Mouse (Mus musculus) kidney, embryonic 16.5 days (tissue): ENCODE results near the gene Zfp592. TPM values are rescaled to one million over a fixed set of nuclear protein-coding genes. Genes with fewer than 3 reads are reported as not detected.

ENCODE experiments used
- ATAC-seq: fragments of 200-750 bp; cut with Nextera tagmentation; 2 replicates; pipeline ENCODE4 v1.8.0; 2017; ENCODE audit warnings: moderate TSS enrichment; ENCODE audit not compliant: low FRiP score, low TSS enrichment
- H3K27ac ChIP-seq: fragments of 300-500 bp; sonication (generic); 2 replicates; pipeline ENCODE4 v1.5.1; 2014; ENCODE audit warnings: low read length
- H3K27me3 ChIP-seq: fragments of 300-500 bp; sonication (generic); 2 replicates; pipeline ENCODE4 v1.6.1; 2014; ENCODE audit warnings: low read length, control low read depth, mixed read lengths; ENCODE audit not compliant: insufficient read depth
- H3K36me3 ChIP-seq: fragments of 300-500 bp; sonication (generic); 2 replicates; pipeline ENCODE4 v1.6.1; 2014; ENCODE audit warnings: low read length, control low read depth, mixed read lengths; ENCODE audit not compliant: insufficient read depth
- H3K4me1 ChIP-seq: fragments of 300-500 bp; sonication (generic); 2 replicates; pipeline ENCODE4 v1.6.1; 2014; ENCODE audit warnings: low read length, control low read depth, mixed read lengths; ENCODE audit not compliant: insufficient read depth
- H3K4me2 ChIP-seq: fragments of 300-500 bp; sonication (generic); replicated peaks from 2 replicates; pipeline ENCODE4 v1.6.1; 2014; ENCODE audit warnings: low read depth, low read length
- H3K4me3 ChIP-seq: fragments of 300-500 bp; sonication (generic); 2 replicates; pipeline ENCODE4 v1.5.1; 2014; ENCODE audit warnings: mild to moderate bottlenecking, low read length
- H3K9ac ChIP-seq: fragments of 300-500 bp; sonication (generic); replicated peaks from 2 replicates; pipeline ENCODE4 v1.6.1; 2014; ENCODE audit warnings: low read length
- H3K9me3 ChIP-seq: fragments of 300-500 bp; sonication (generic); 2 replicates; pipeline ENCODE4 v1.6.1; 2016; ENCODE audit warnings: low read length, control low read depth
- WGBS: fragments of 180-500 bp; shearing (Covaris S2); extraction: QIAGEN DNeasy Blood & Tissue Kit; methylation state at CpG from one replicate; pipeline ENCODE4 v1.1.7; 2014; 5-methylcytosine and 5-hydroxymethylcytosine counted together
- polyA plus RNA-seq: library from polyadenylated mRNA; unstranded; fragments of >200 nt; fragmentation: Nextera tagmentation; extraction: Ambion mirVana; gene quantifications from 2 replicates; pipeline ENCODE4 v1.2.1, GENCODE M21; 2015

The Zfp592 gene
- polyA plus RNA-seq, 1 experiment from 2014 or later = 12.0 TPM

GRCm38 (mm10) chr7:81061936-81062335 is 68.5 kb downstream of the Zfp592 start:
- WGBS = 62% methylated on average over 11 of the region's 11 CpGs
- Histone ChIP-seq H3K27ac (no peak overlapping the region), H3K4me2 (no peak overlapping the region), H3K9me3 (0 out of 2 replicates have a peak, but pooled peaks cover 3% of the 10 kb centered on the region), H3K4me3 (no peak overlapping the region), H3K4me1 (peaks cover 34% of the 10 kb centered on the region), H3K27me3 (no peaks in the 10 kb centered on the region), H3K9ac (no peak overlapping the region), H3K36me3 (no peaks in the 10 kb centered on the region)
- ATAC-seq = no peak

GRCm38 (mm10) chr7:81063332-81063731 is 69.9 kb downstream of the Zfp592 start:
- Histone ChIP-seq H3K36me3 (no peaks in the 10 kb centered on the region), H3K4me3 (no peak overlapping the region), H3K27ac (no peak overlapping the region), H3K4me1 (peaks cover 20% of the 10 kb centered on the region), H3K27me3 (no peaks in the 10 kb centered on the region), H3K9me3 (0 out of 2 replicates have a peak, but pooled peaks cover 3% of the 10 kb centered on the region), H3K4me2 (no peak overlapping the region), H3K9ac (no peak overlapping the region)
- 64% methylated on average over 9 of the region's 9 CpGs for WGBS
- ATAC-seq = no peak

- H3K9ac ChIP-seq = no peak overlapping the region
- H3K27ac ChIP-seq = no peak overlapping the region
- H3K4me3 ChIP-seq = no peak overlapping the region
- H3K9me3 ChIP-seq = no peaks in the 10 kb centered on the region
- H3K4me2 ChIP-seq = no peak overlapping the region
- no peak for ATAC-seq
- H3K36me3 ChIP-seq = no peaks in the 10 kb centered on the region
- WGBS = 17% methylated on average over 6 of the region's 6 CpGs
- no peaks in the 10 kb centered on the region for H3K27me3 ChIP-seq
- peaks cover 6% of the 10 kb centered on the region; the same call in 1 of the 2 replicates for H3K4me1 ChIP-seq
These were observed 73.2 kb downstream of the Zfp592 start for GRCm38 (mm10) chr7:81066714-81067113.

GRCm38 (mm10) chr7:81072463-81072862 is 79.0 kb downstream of the Zfp592 start:
- Histone ChIP-seq H3K27ac (no peak overlapping the region; the same call in 1 of the 2 replicates), H3K9ac (no peak overlapping the region), H3K4me2 (no peak overlapping the region), H3K36me3 (no peaks in the 10 kb centered on the region), H3K27me3 (no peaks in the 10 kb centered on the region), H3K4me3 (no peak overlapping the region), H3K9me3 (peaks cover 4% of the 10 kb centered on the region; the same call in 1 of the 2 replicates), H3K4me1 (peaks cover 21% of the 10 kb centered on the region)
- ATAC-seq = no peak
- WGBS = 29% methylated on average over 5 of the region's 5 CpGs

- H3K27me3 ChIP-seq = no peaks in the 10 kb centered on the region
- WGBS = 85% methylated on average over 5 of the region's 5 CpGs
- H3K4me2 ChIP-seq = no peak overlapping the region
- no peaks in the 10 kb centered on the region for H3K36me3 ChIP-seq
- H3K9ac ChIP-seq = no peak overlapping the region
- peaks cover 21% of the 10 kb centered on the region for H3K4me1 ChIP-seq
- no peak for ATAC-seq
- H3K9me3 ChIP-seq = peaks cover 4% of the 10 kb centered on the region; the same call in 1 of the 2 replicates
- H3K4me3 ChIP-seq = no peak overlapping the region
- H3K27ac ChIP-seq = no peak overlapping the region
These were observed 79.8 kb downstream of the Zfp592 start for GRCm38 (mm10) chr7:81073273-81073672.

GRCm38 (mm10) chr7:81074546-81074945 is 81.1 kb downstream of the Zfp592 start:
- Histone ChIP-seq H3K27ac (no peak overlapping the region), H3K4me1 (peaks cover 21% of the 10 kb centered on the region), H3K9me3 (peaks cover 4% of the 10 kb centered on the region; the same call in 1 of the 2 replicates), H3K4me2 (no peak overlapping the region), H3K4me3 (no peak overlapping the region), H3K9ac (no peak overlapping the region), H3K27me3 (no peaks in the 10 kb centered on the region), H3K36me3 (no peaks in the 10 kb centered on the region)
- 25% methylated on average over 9 of the region's 9 CpGs for WGBS
- ATAC-seq = peak; percentile 83

- ATAC-seq = no peak
- peaks cover 21% of the 10 kb centered on the region for H3K4me1 ChIP-seq
- no peak overlapping the region for H3K4me3 ChIP-seq
- H3K9ac ChIP-seq = peak overlapping the region; percentile 31; the same call in 1 of the 2 replicates
- H3K27me3 ChIP-seq = no peaks in the 10 kb centered on the region
- no peaks in the 10 kb centered on the region for H3K36me3 ChIP-seq
- H3K4me2 ChIP-seq = no peak overlapping the region
- whole genome bisulfite sequencing = 32% methylated on average over 7 of the region's 7 CpGs
- peaks cover 4% of the 10 kb centered on the region; the same call in 1 of the 2 replicates for H3K9me3 ChIP-seq
- H3K27ac ChIP-seq = peak overlapping the region; percentile 44; the same call in 1 of the 2 replicates
These were observed 81.8 kb downstream of the Zfp592 start for GRCm38 (mm10) chr7:81075299-81075698.

- H3K27me3 ChIP-seq = no peaks in the 10 kb centered on the region
- H3K27ac ChIP-seq = no peak overlapping the region
- peaks cover 21% of the 10 kb centered on the region for H3K4me1 ChIP-seq
- no peak overlapping the region for H3K4me3 ChIP-seq
- H3K36me3 ChIP-seq = no peaks in the 10 kb centered on the region
- no peak overlapping the region for H3K4me2 ChIP-seq
- H3K9ac ChIP-seq = peak overlapping the region; percentile 31; the same call in 1 of the 2 replicates
- WGBS = 76% methylated on average over 5 of the region's 5 CpGs
- no peak for ATAC-seq
- H3K9me3 ChIP-seq = peaks cover 4% of the 10 kb centered on the region; the same call in 1 of the 2 replicates
These were observed 82.3 kb downstream of the Zfp592 start for GRCm38 (mm10) chr7:81075732-81076131.

GRCm38 (mm10) chr7:81077009-81077408 is 83.5 kb downstream of the Zfp592 start:
- Histone ChIP-seq H3K4me3 (no peak overlapping the region), H3K4me1 (peaks cover 26% of the 10 kb centered on the region), H3K9me3 (peaks cover 4% of the 10 kb centered on the region; the same call in 1 of the 2 replicates), H3K27me3 (no peaks in the 10 kb centered on the region), H3K36me3 (no peaks in the 10 kb centered on the region), H3K27ac (no peak overlapping the region), H3K9ac (no peak overlapping the region), H3K4me2 (no peak overlapping the region)
- WGBS = 66% methylated on average over 6 of the region's 6 CpGs
- ATAC-seq = no peak

GRCm38 (mm10) chr7:81078740-81079139 is 85.3 kb downstream of the Zfp592 start:
- Histone ChIP-seq H3K27me3 (no peaks in the 10 kb centered on the region), H3K9me3 (no peaks in the 10 kb centered on the region), H3K36me3 (no peaks in the 10 kb centered on the region), H3K9ac (no peak overlapping the region), H3K4me3 (no peak overlapping the region), H3K27ac (no peak overlapping the region), H3K4me1 (peaks cover 20% of the 10 kb centered on the region), H3K4me2 (no peak overlapping the region)
- 84% methylated on average over 6 of the region's 6 CpGs for WGBS
- ATAC-seq = no peak
